Mouse (Mus musculus) C3H10T1/2 (cell line): ENCODE data around the gene Ppm1h. TPM values are rescaled to one million over a fixed set of nuclear protein-coding genes. Genes with fewer than 3 reads are reported as not detected.

Experiments
- polyA plus RNA-seq, 2 experiments: library from polyadenylated mRNA; unstranded; fragments of >200 nt; fragmentation: generic; extraction: Trizol; gene quantifications; one replicate each; pipeline ENCODE4 v1.2.1; 2012; ENCODE audit warnings: missing spikeins in 2 of 2

Gene Ppm1h
- under 1 TPM; 0.13 to 0.30 TPM for polyA plus RNA-seq

DNA sequence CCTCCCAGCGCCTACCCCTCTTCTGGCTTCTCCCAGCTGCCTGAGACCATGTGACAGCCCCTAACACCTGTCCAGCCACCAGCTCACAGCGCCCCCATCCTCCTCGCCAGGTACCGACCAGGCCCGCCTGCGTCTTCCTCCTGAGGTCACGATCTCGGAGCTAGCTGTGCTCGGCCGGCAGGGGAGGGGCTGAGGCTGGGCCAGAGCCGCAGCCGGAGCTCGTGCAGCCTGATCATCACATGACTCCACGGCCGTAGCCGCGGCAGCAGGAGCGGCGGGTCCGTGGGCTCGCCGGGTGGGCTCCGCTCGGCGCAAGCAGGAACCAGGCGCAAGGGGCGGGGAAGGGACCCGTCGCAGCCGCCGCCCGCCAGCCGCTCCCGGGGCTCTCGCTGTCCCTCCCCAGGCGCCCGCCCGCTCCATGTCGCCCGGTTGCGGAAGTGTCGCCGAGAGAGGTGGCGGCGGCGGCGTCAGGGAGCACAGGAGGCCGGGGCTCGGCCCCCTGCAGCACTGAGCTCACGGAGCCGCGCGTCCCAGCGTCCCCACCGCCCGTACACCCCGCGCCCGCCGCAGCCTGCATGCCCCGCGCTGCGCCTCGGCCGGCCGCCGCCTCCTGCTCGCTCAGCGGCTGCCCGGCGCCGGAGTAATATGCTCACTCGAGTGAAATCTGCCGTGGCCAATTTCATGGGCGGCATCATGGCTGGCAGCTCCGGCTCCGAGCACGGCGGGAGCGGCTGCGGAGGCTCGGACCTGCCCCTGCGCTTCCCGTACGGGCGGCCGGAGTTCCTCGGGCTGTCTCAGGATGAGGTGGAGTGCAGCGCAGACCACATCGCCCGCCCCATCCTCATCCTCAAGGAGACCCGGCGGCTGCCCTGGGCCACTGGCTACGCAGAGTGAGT is at the start of gene Ppm1h:
Ppm1h (plus strand) TSS at position 222 of the 896 bp plus-strand sequence.

Other genes with a start within 250 kb of the Ppm1h start
- gene Avpr1a, start 230.3 kb upstream of the Ppm1h start, polyA plus RNA-seq: not detected